Mouse (Mus musculus) gastrocnemius, postnatal 10 days (tissue): Measurements from ENCODE around the gene Dlgap4. TPM values are rescaled to one million over a fixed set of nuclear protein-coding genes. Genes with fewer than 3 reads are reported as not detected.

Source experiments
- DNase-seq: peaks from one replicate; pipeline ENCODE4 v3.0.0; 2021; ENCODE audit warnings: mixed read lengths
- total RNA-seq, 2 experiments: library from RNA; stranded (reverse); gene quantifications; 2 replicates each; pipeline ENCODE4 v1.2.3; 2021

The Dlgap4 gene
- total RNA-seq, 2 experiments from 2014 or later, result 76.5 to 102 TPM

DNA sequence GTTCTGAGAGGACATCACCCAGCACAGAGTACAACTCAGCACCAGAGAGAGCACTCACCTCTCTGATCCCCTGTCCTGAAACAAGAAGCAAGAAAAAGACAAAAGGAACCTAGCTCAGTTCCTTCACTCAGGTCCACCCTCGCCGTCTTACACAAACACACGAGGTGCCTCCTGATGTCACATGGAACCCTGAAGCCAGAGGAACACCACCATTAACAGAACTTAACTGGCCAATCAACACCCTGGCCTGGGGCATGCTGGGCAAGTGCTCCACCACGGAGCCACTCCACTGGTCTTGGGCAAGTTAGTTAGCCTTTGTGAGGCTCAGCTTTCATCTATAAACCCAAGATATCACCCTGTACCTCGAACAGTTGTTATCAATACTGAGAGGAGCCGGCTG is 193.4 kb downstream of the Dlgap4 start:
- no peak for DNase-seq

DNA sequence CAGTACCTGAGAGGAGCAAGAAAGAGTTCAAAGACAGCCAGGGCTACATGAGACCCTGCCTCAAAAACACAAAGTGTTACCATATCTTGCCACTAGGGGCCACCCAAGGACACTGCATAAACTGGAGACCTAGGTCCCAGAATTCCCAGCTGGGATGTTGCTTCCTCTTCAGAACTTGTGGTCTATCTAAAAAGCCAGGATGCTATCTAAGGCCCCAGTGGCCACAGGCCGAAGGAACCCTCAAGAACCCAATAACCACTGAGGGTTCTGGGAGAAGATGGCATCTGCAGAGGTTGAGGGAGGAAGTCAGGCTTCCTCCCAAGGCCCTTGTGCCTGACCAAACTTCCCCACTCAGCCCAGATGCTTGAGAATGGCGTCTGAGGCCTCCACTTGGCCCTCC is 196.1 kb downstream of the Dlgap4 start:
- peak; percentile 65 for DNase-seq

DNA sequence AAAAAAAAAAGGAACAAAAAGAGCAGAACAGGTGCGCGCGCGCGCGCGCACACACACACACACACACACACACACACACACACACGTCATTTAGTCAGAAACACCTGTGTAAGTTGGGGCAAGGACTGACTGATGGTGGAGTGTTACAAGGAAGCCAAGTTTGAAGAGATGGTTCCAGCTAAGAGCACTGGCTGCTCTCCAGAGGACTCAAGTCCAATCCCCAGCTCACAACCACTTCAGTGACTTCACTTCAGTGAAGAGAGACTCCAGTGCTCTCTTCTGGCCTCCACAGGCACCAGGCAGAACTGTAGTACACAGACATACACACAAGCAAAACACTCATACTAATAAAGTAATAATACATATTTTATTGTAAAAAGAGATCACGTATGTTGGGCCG is 197.2 kb downstream of the Dlgap4 start:
- DNase-seq, result no peak

DNA sequence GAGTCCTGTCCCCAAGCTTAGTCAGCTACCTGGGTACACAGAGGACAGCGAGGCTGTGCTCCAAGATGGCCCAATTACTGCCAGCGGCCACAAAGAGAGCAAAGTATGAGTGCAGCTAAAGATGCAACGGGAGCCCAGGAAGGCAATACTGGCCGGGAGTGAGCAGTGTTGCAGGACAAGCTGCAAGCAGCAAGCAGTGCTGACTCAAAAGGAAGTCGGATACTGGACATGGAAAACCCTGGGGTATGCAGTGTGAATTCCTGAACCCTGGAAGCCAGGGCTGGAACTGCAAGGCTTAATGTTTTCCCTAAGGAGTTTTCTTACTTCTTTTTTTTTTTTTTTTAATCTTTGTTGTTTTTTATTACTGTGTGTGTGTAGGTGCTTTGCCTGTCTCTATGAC is 198.1 kb downstream of the Dlgap4 start:
- no peak for DNase-seq

Other genes with a start within 250 kb of the Dlgap4 start
- 10 to 100 TPM; 16.1 to 18.9 TPM for gene Epb41l1, start 192.8 kb upstream of the Dlgap4 start, total RNA-seq
- 10 to 100 TPM; 16.2 to 18.6 TPM for gene Aar2, start 66.1 kb upstream of the Dlgap4 start, total RNA-seq
- 100 to 1,000 TPM; 186 to 216 TPM for gene Myl9, start 161.7 kb downstream of the Dlgap4 start, total RNA-seq
- 1 to 10 TPM; 5.4 to 8.4 TPM for gene Tgif2, start 226.3 kb downstream of the Dlgap4 start, total RNA-seq
- gene 4930518I15Rik, start 244.2 kb downstream of the Dlgap4 start, total RNA-seq, result 1 to 10 TPM in 1 of 2 experiments, under 1 TPM in 1; 0.54 to 1.6 TPM
- 10 to 100 TPM; 75.3 to 79.5 TPM for gene Rab5if, start 249.4 kb downstream of the Dlgap4 start, total RNA-seq